Mouse (Mus musculus) heart, adult 11 months (tissue): Measurements from ENCODE around the gene Tgfbr1.

Experiments
- DNase-seq: peaks from one replicate; pipeline ENCODE4 v3.0.0; 2022

Tgfbr1 gene

DNA sequence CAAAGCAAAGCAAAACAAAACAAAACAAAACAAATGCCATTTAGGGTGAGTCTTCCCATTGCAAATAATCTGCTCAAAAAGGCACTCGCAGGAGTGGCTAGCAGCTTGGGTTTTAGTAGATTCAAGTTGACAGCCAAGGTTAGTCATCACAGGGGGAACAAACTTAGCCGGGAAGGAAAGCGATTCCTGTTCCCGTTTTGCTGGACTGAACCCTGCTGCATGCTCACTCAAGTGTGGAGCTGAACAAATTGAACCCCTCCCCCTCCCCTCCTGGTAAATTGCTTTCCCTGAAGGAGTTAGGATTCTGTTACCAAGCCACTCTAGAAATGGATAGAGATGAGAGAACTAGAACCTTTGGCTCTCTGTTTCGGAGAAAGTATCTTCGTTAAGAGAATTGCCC lies 3.3 kb upstream of the Tgfbr1 start:
- peak; percentile 74 for DNase-seq

DNA sequence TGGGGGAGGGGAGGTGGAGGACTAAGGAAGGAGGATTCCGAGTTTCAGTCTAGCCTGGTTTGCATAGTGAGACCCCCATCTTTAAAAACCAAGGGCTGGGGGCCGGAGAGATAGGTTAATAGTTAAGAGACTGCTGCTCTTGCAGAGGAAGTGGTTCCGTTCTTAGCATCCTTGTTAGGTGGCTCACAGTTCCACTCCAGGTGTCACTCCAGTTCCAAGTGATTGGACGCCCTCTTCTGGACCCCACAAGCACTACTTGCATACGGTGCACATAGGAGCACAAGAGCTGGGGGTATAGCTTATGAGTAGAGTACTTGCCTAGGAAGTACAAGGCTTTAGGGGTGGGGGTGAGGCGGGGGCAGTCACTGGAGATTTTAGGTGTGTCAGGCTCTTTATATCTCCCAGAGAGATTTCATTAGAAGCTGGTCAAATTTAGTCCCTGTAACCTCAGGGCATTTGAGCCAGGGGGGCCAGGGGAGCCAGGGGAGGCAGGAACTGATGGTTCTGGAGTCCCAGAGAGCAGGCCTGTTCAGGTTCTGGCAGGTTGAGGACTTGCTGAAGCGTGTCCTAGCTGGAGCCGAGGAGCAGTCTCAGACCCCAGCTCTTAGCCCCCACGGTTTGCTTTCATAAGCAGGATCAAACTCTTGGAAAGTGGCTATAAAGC lies 1.5 kb upstream of the Tgfbr1 start:
- peak; percentile 93 for DNase-seq

DNA sequence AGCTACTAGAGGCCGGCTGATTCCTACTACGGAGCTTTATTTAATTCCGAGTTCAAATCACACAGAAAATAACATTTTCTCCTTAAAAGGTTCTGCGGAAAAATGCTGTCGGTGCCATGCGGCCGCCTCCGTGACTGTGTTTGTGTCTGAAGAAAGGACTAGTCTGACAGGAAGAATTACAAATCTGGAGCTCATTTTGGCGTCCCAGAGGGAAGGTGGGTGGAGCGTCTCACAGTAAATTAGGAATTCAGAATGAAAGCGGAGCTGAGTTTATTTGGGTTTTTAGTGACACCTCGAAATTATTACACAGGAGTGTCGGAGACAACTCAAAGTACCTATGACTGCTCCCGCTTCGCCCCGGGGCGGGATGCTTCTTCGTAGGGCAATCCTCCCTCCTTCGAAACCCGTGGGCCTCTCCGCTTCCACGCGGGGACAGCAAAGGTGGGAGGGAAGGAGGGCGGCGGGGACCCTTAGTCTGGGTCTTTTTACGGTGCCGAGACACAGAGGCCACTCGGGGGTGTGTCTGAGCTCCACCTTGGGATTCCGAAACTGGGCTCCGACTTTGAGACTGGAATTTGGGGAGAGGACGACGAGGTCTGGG lies 861 bp upstream of the Tgfbr1 start:
- DNase-seq, result peak; percentile 96

DNA sequence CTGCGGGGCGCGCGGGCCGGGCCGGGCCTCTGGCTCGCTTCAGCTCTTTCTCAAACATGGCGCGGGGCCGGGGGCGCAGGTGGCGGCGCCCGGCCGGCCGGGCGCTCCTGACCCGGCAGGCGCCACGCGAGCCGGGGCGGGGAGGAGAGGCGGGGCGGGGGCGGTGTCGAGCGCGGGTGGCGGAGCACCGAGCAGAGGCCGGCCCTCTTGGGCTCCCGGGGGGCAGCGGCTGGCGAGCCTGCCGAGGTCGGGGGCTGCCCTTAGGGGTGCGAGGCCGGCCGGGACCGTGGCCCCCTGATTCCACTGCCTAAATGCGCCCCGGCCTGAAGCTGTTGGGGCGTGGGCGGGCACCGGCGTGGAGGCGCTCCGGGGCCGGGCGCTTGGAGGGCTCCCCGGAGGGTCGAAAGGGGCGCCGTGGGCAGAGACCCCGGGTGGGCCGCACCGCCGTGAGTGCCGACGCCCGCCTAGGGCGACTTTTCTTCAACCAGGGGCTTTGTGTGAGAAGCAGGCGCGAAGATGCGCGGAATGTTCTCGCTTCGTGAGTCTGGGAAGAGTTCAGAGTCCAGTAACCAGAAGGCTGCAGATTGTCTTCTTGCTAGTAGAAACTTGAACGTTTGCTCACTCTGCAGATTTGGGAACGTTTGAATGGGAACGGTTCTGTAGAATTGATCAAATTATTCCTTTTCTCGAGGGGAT lies 542 bp downstream of the Tgfbr1 start:
- DNase-seq, result no peak

DNA sequence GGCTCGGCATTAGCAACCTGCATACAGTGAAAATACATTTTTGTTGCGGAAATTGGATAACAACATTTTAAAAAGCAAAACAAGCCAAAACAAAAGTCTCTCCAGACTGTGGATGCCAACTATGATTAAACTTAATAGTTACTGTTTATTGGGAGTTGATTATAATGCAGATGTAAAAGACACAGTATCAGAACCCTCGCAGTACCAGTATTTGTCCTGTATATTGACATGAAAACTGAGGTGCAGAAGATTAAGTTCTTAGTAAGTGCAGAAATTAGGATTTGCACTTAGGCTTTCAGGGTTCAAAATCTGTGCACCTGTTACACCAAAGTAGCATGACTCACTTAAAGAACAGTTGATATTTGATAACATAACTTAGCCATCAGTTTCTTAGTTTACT lies 1.3 kb downstream of the Tgfbr1 start:
- DNase-seq, result no peak

DNA sequence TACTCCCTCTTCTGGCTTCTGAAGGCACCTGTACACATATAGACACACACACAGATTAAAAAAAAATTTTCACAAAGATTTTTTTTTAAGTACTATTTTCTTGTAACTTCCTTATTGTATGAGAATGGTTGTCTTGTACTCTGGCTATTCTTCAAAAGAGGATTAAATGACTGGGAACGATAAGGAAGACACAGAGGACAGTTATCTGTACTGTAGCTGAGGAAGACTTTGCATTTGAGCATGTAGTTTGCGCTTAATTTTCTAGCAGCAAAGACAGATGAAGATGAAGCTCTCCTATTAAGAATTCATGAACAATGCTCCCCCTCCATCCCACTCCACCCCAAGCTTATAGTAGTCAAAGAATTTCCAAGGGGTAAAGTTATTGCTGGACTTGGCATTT lies 9.6 kb downstream of the Tgfbr1 start:
- no peak for DNase-seq

DNA sequence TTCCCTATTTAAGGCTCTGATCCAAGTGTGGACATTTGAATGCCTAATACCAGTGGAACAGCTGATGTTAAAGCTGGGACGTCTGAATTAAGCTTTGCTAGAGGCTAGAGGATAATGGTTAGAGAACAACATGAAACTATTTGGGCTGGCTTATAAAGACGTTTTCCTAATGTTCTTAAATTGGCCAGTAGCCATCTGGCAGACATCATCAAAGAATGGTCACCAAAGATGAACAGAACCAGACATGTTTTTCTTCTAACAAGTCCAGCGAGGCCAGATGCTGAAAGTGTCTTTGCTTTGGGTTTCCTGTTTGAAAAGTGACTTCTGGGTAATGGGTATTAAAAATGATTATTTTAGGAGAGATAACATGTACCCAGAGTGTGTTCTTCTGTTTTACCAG lies 10.1 kb downstream of the Tgfbr1 start:
- DNase-seq, result peak; percentile 92

DNA sequence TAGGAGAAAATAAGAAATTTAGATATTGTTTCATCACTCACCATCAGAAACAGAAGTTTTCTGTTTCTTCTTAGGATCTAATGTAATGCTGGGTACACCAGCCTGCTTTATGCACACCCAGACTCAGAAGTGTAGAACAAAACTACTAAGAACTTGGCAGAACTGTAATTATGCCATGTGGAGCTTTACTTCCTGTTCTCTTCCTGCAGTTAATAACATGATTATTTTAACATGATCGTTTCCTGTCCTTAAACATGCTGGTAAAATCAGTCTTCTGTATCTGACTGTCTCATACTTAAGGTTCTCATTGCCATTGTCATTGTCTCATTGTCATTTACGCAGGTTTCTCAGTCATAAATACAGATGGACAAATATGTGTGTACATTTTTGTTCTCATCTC lies 15.7 kb downstream of the Tgfbr1 start:
- no peak for DNase-seq

DNA sequence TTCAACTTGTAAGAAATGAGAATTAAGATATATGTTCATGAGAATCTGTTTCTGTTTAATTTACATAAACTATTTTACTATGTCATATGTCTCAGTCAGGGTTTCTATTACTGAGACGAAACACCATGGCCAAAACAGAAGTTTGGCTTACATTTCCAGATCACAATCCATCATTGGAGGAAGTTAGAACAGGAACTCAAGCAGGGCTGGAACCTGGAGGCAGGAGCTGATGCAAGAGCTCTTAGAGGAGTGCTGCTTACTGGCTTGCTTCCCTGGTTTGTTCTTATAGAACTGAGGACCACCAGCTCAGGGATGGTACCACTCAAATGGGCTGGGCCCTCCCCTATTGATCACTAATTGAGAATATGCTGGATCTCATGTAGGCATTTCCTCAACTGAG lies 25.7 kb downstream of the Tgfbr1 start:
- DNase-seq, result peak; percentile 84

DNA sequence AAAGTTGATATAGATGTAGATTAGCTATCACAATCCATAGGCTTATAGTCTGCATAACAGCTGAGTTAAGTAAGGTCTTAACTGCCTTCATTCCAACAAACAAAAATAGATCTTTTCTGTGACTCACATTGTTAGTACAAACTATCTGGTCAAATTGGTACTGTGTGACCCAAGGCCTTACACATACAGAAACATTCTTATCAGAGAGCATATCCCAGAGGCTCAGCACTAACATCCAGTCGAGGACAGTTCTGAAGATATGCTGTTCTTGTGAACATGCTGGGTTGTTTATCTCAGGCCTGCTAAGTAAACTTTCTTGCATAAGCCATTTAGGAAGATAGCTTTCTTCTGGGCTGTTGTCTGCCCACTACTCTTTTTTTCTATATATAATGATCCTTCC lies 29.4 kb downstream of the Tgfbr1 start:
- peak; percentile 53 for DNase-seq

DNA sequence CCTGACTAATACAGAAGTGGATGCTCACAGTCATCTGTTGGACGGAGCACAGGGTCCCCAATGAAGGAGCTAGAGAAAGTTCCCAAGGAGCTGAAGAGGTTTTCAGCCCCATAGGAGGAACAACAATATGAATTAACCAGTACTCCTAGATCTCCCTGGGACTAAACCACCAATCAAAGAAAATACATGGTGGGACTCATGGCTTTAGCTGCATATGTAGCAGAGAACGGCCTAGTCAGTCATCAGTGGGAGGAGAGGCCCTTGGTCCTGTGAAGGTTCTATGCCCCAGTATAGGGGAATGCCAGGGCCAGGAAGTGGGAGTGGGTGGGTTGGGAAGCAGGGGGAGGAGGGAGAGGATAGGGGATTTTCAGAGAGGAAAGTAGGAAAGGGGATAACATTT lies 38.9 kb downstream of the Tgfbr1 start:
- peak; percentile 55 for DNase-seq

DNA sequence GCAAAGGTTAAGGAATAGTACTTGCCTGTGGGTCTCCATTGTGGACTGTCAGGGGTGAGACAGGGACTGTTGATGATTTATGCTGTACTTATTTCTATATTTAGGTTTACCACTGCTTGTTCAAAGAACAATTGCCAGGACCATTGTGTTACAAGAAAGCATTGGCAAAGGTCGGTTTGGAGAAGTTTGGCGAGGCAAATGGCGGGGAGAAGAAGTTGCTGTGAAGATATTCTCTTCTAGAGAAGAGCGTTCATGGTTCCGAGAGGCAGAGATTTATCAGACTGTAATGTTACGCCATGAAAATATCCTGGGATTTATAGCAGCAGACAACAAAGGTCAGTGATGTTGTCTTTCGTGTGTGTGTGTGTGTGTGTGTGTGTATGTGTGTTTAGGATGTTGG lies 43.2 kb downstream of the Tgfbr1 start:
- peak; percentile 83 for DNase-seq

DNA sequence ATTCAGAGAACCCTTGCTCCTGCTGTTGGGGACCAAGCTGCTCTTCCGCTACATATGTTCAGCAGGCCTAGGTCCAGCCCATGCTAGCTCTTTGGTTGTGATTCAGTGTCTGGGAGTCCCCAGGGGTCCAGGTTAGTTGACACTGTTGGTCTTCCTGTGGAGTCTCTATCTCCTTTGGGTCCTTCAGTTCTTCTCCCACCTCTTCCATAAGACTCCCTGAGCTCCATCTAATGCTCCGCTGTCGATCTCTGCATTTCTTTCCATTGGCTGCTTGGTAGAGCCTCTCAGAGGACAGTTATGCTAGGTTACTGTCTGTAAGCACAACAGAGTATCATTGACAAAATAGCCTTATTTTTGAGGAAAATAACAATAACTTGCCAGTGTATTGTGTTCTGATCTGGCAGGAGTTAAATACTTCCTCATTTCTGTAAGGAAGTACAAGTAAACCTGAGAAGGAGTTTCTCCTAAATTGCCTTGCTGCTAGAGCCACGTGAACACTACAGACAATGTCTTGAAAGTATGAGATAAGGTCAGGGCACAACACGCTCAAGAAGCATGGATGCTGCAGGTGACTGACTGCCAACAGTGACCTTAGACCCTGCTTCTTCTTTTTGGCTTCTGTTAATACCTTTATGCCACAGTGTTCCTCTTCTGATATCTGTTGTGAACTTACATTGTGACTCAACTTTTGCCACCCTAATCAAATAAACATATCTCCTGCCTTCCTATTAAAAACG lies 45.1 kb downstream of the Tgfbr1 start:
- DNase-seq, result peak; percentile 57

DNA sequence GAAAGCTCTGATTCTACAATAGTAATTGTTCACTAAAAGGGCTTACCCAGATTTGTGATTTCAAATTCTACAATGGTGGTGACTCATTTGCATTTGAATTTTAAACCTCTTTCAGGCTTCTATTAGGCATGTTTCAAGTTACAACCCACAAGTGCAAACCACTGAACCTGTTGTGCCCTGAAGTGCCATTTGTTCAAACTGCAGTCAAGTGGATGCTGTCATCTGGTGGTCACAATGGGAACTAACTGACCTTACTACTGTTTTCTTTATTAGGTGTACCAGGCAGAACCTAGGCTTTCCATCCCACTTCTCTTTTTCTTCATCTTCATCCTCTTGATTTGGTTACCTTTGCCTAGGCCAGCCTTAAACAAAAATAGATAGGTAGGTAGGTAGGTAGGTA lies 46.8 kb downstream of the Tgfbr1 start:
- peak; percentile 82 for DNase-seq

DNA sequence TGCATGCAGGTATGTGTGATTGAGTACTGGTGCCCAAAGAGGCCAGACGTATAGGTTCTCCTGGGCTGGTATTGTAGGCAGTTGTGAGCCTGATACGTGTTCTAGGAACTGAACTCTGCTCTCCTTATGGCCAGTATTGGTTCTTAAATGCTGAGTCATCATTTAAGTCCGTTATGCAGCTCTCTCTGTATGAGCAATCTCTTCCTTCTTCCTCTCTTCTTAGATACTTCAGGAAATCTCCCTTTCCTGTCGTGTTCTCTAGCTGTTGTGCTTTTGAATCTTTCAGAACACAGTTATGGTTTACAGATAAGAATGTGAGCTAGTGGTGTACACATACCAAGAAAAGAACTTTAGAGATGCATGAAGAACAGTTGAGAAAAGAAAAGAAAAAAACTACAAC lies 47.3 kb downstream of the Tgfbr1 start:
- DNase-seq, result peak; percentile 21

DNA sequence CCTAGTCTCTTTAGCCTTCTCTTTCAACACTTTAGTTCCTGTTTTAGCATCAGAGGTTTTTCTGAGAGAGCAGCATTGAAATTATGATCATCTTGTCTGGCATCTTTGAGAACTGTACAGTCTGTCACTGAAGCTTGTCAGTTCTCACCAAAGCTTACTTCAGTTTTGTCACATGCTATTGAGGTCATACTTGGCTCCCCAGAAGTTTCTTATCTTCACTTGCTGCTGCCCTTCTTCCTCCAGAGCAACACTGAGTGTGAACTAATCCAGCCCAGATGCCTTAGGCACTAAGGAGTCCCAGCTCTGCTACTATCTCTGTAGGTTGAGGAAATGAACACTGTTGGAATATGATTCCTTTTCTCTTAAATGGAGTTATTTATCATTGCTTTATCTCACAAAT lies 49.2 kb downstream of the Tgfbr1 start:
- DNase-seq, result peak; percentile 89

DNA sequence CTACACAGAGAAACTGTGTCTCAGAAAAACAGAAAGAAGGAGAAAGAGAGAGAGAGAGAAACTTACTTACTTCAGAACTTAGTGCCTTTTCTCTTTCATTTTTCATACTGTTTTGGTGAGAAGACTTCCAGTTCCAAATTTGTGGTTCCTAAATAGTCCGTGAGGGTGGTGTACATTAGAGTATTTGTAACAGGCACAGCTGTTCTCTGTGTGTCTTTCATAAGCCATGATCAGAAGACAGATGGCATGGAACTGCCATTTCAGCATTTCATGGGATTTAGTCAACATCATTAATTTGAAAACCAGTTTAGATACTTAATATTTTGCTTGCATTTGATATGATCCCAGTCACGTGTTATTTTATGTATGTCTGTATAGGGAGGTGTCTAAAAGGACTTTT lies 51.5 kb downstream of the Tgfbr1 start:
- DNase-seq, result peak; percentile 71

DNA sequence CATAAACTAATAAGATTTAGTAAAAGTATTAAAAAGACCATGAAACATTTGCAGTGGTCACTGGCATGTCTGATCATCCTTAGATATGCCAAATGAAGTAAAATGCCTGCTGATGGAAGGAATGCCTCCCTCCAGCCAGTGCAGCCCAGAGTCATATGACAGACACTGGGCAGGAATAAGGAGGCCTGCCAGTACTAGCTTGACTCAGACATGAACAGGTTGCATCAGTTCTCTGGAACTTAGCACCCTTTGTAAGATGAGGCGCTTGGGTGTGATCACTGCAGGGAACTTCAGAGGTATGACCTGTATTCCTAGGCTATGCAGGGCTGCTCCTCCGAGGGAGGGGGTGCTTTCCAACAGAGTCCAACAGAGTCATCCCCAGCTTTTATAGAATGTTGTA lies 54.1 kb downstream of the Tgfbr1 start:
- peak; percentile 87 for DNase-seq

DNA sequence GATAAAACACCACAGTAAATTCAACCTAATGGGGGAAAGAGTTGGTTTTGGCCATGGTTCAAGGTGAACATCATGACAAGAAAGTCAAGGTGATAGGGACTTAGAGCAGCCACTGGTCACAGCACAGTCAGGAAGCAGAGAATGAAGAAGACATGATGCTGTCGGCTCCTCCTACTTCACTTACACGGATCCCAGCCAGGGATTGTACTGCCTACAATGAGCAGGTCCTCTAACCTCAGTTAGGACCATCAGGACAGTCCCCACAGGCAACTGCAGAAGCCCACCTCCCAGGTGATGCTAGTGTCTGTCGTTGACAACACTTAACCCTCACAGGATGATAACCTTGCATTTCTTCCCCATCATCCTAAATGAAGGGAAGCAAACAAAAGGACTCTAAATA lies 64.8 kb downstream of the Tgfbr1 start:
- peak; percentile 70 for DNase-seq

DNA sequence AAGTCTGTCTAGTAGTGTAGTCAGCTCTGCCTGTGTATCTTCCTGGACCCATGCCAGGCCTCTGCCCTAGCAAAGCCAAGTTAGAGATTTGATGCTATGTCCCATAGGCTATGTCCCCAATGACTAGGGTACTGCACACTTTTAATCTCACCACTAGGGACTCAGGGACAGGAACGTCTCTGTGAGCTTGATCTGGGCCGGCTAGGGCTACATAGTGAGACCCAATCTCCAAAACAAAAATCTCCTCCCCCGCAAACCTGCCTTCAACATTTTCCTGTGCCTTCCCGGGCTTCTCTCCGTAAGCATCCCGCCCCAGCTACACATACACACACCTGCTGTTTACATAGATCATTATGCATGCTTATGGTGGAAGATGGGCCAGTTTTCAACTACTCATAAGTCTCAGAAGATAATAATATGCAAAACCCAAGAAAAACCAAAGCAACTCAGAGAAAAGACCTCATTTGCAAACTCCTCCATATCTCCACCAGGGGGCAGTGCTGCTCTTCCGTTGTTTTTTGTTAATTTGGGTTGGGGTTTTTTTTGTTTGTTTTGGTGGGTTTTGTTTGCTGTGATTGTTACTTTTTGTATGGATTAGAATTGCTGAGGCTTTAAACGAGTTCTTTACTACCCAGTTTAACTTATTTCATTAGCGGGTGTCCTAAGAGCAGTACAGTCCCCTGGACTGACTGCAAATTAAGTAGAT lies 66.4 kb downstream of the Tgfbr1 start:
- DNase-seq, result peak; percentile 86

DNA sequence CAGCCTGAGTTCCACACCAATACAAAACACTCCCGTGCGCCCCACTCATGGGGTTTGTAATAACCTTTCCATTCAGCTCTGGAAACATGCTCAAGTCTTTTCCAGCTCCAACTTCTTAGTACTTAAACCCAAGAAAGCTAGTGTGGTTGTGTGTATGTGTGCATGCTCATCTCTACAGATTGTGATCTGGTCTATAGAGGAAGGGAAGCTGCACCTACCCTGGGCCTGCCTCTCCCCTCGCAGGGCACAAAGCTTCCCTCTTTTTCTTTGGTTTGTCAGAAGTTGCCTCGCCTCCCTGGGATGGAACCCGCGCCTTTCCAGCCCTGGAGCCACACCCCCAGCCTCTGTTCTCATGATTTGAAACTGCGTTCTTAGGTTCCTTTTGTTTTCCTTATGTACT lies 67.2 kb downstream of the Tgfbr1 start:
- DNase-seq, result peak; percentile 80

DNA sequence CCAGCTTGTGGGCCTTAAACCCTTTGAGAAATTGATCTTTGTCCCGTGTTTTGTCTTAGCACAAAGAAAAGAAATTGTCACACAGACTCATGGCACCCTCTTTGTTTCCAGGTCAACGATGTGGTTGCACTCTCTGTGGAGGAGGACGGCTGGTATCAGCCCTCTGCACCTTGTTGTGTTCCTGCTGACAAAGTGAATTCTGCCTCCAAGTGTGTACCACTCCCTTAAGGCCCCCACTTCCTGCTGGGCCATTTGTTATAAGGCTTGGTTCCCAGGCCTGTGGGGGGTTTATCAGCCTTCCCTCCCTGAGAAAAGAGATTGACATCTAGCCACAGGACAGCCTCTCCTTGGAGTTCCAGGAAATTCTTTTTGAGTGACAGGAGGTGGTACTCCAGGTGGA lies 69.2 kb downstream of the Tgfbr1 start:
- DNase-seq, result peak; percentile 42

DNA sequence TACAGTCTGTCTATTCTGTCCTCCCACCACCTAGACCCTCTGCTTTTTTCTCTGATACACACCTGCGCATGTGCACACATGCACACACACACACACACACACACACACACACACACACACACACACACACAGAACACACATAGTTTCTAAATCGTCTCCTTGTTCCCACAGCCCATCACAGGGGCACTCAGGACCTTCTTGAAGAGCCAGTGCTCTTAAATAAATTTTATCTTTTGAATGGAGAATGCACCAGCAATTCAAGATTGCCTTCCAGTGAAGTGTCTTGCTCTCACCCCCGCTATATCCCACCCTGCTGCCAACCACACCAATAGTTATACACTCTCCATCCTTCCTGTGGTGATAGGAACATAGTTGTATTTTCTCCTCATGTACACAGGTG lies 69.9 kb downstream of the Tgfbr1 start:
- DNase-seq, result peak; percentile 52
